Mouse (Mus musculus) kidney, adult 2 months (tissue): ENCODE measurements around the gene F2rl3.

ENCODE experiments used
- CTCF ChIP-seq: fragments of 200-500 bp; conservative IDR thresholded peaks from 2 replicates; pipeline ENCODE4 v1.5.1; 2011; ENCODE audit warnings: low read depth, mild to moderate bottlenecking, control low read depth, low read length, moderate library complexity, mixed read lengths; ENCODE audit not compliant: insufficient read depth, insufficient read length
- POLR2A ChIP-seq: fragments of 200-500 bp; IDR thresholded peaks from one replicate; pipeline ENCODE4 v1.6.1; 2011; ENCODE audit warnings: low read depth, low read length, control low read depth

DNA sequence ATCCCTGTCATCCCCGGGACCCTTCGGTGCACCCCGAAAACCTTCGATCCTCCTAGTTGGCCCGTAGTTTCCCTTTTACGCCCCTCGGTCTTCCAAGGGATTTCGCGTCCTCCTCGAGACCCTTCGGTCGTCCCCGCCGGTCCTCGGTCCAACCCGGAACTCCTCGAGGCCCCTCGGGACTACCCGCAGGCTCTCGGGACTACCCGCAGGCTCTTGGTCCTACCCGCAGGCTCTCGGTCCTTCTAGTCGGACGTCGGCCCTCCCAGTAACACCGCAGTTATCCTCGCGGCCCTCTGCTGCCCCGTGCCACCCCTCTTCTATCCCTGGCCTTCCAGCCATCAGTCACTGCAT lies 38.1 kb upstream of the F2rl3 start:
- TF ChIP-seq CTCF (no peak), POLR2A (no peak)
